Mouse (Mus musculus) ES-E14 (cell line): ENCODE data around the gene Cd300e. TPM values are rescaled to one million over a fixed set of nuclear protein-coding genes. Genes with fewer than 3 reads are reported as not detected.

Experiments
- DNase-seq: peaks from one replicate; pipeline ENCODE4 v3.0.0-alpha.2; 2013; ENCODE audit warnings: low read depth, low spot score
- H3K27ac ChIP-seq: 2 replicates; pipeline ENCODE4 v1.5.1; 2012; ENCODE audit warnings: low read depth, mild to moderate bottlenecking, low read length, moderate library complexity, mixed read lengths; ENCODE audit not compliant: poor library complexity, insufficient read depth, severe bottlenecking
- H3K36me3 ChIP-seq: 2 replicates; pipeline ENCODE4 v1.6.1; 2012; ENCODE audit warnings: mild to moderate bottlenecking, low read length, moderate library complexity, mixed read lengths; ENCODE audit not compliant: control insufficient read depth, poor library complexity, insufficient read depth, severe bottlenecking
- H3K4me1 ChIP-seq, 2 experiments: fragments of 150-350 bp in 1 of 2; sonication (generic) in 1 of 2; 2 replicates each; pipeline ENCODE4 v1.6.1; 2012; ENCODE audit warnings: low read length in 2 of 2, mild to moderate bottlenecking in 1 of 2, mixed read lengths in 1 of 2; ENCODE audit not compliant: control insufficient read depth in 2 of 2, insufficient read depth in 2 of 2, poor library complexity in 1 of 2
- H3K4me3 ChIP-seq, 2 experiments: fragments of 150-350 bp in 1 of 2; sonication (generic) in 1 of 2; 2 replicates each; pipeline ENCODE4 v1.5.1; 2012; ENCODE audit warnings: low read length in 2 of 2, low read depth in 1 of 2, mild to moderate bottlenecking in 1 of 2, mixed read lengths in 1 of 2; ENCODE audit not compliant: insufficient read depth in 1 of 2, poor library complexity in 1 of 2, severe bottlenecking in 1 of 2
- H3K9ac ChIP-seq: 2 replicates; pipeline ENCODE4 v1.6.1; 2012; ENCODE audit warnings: low read depth, mild to moderate bottlenecking, low read length, mixed read lengths; ENCODE audit not compliant: poor library complexity, insufficient read depth, severe bottlenecking
- H3K9me3 ChIP-seq: fragments of 150-350 bp; sonication (generic); 2 replicates; pipeline ENCODE4 v1.6.1; 2012; ENCODE audit warnings: low read depth, mild to moderate bottlenecking, low read length; ENCODE audit not compliant: control insufficient read depth, insufficient read depth
- CHD2 ChIP-seq: IDR thresholded peaks from 2 replicates; pipeline ENCODE4 v1.6.1; 2014; ENCODE audit warnings: mild to moderate bottlenecking, low read depth, low read length, inconsistent platforms
- HCFC1 ChIP-seq: IDR thresholded peaks from 2 replicates; pipeline ENCODE4 v1.6.1; 2012; ENCODE audit warnings: low read length, inconsistent platforms, borderline replicate concordance; ENCODE audit not compliant: insufficient read depth
- MAFK ChIP-seq: IDR thresholded peaks from 2 replicates; pipeline ENCODE4 v1.6.1; 2014; ENCODE audit warnings: mild to moderate bottlenecking, low read depth, low read length, inconsistent platforms; ENCODE audit not compliant: insufficient read depth
- ZC3H11A ChIP-seq: IDR thresholded peaks from 2 replicates; pipeline ENCODE4 v1.6.1; 2012; ENCODE audit warnings: low read depth, mild to moderate bottlenecking, inconsistent platforms, low read length, borderline replicate concordance
- ZNF384 ChIP-seq: IDR thresholded peaks from 2 replicates; pipeline ENCODE4 v1.6.1; 2012; ENCODE audit warnings: low read depth, low read length, inconsistent platforms
- in situ Hi-C, 2 experiments: fragments of 600-800 bp; cut with MboI; formaldehyde crosslinking; loops; one replicate each; pipeline ENCODE4 v1.15.1; 2025; ENCODE audit warnings: low sequenced_read_pairs in 2 of 2, inconsistent platforms in 1 of 2; ENCODE audit not compliant: unreplicated experiment in 2 of 2
- total RNA-seq: library from RNA; depleted of rRNA; stranded (reverse); fragments of 300-350 nt; gene quantifications from 2 replicates; pipeline ENCODE4 v1.2.3, GENCODE M21; 2012; rRNA removed

Gene Cd300e
- 0.09 and 0.11 TPM in 2 replicates for total RNA-seq

DNA sequence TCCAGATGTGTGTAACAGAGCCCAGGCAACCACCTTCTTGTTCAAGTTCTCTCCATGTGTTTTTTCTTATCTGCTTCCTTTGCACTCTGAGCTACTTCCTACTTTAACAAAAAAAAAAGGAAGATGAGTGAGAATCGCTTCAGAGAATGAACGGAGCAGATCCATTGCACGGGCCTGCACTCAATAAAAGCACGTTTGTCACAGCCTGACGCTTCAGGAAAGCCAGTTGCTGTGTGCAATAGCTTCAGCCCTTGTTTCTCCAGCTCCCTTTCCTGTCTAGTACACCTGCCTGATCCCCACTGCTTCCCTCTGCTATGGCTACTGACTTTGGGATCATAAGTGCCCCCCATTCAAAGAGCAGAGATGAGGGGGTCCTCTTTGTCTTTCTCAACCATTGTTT, at the start of gene Cd300e:
Gene Cd300e, minus strand, starts transcription at position 101 of the 400 bp plus-strand sequence.
- Histone ChIP-seq H3K27ac (no peak within 1 kb of the TSS), H3K9ac (no peak within 1 kb of the TSS), H3K4me1 (peaks cover 0 to 3% of the 10 kb centered on the region in 2 experiments; a peak in 1 of 4 replicates), H3K36me3 (no peaks in the 10 kb centered on the region), H3K9me3 (no peaks in the 10 kb centered on the region), H3K4me3 (no peak within 1 kb of the TSS)
- no peak for TF ChIP-seq ZC3H11A
- TF ChIP-seq ZNF384: no peak
- TF ChIP-seq HCFC1: no peak
- TF ChIP-seq MAFK: no peak
- no peak for TF ChIP-seq CHD2
- no peak for DNase-seq
- in situ Hi-C loops: no loop called here

DNA sequence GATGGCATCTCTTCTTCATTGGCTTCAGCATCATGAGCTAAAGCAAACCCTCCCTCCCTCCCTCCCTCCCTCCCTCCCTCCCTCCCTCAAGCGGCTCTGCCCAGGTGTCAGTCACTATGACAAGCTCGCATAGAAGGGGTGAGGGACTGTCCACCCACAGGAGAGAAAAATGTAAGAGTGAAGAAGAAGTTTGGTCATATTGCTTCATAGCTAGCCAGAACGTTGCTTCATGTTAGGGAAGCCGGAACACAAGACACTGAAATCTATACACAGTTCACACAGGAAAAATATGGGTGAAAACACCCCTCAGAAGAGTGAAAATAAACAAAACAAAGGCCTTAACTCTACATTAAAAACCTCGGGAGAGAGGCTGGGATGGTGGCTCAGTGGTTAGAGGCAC, 48.3 kb upstream of the Cd300e start:
- Histone ChIP-seq H3K4me3 (no peak overlapping the region), H3K9me3 (no peaks in the 10 kb centered on the region), H3K27ac (no peak overlapping the region), H3K36me3 (no peaks in the 10 kb centered on the region), H3K4me1 (no peaks in the 10 kb centered on the region), H3K9ac (no peak overlapping the region)
- DNase-seq: no peak
- in situ Hi-C loops: no loop called here
- no peak for TF ChIP-seq MAFK
- TF ChIP-seq CHD2: no peak
- no peak for TF ChIP-seq ZNF384
- no peak for TF ChIP-seq HCFC1
- no peak for TF ChIP-seq ZC3H11A

DNA sequence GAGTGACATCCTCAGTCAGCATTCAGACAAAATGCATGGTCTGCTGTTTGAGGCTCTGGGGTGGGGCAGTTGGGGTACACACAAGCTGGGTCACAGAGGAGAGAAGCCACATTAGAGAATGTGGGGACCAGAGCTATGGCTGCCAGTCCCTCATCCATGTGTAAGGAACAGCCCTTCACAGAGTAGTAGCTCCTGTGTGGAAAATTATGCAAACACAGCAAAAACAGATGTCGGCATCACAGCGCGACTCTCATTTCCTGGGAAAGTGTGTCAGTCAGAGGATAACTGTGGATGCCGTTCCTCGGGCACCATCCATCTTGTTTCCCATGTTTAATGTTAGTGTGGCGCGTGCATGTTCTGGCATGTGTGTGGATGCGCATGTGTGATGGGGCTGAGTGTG, 46.2 kb upstream of the Cd300e start:
- in situ Hi-C loops: no loop called here
- no peak for TF ChIP-seq CHD2
- no peak for TF ChIP-seq HCFC1
- peak; percentile 50; the same call in 1 of the 2 replicates for TF ChIP-seq MAFK
- TF ChIP-seq ZNF384: no peak
- no peak for TF ChIP-seq ZC3H11A
- Histone ChIP-seq H3K4me3 (no peak overlapping the region), H3K27ac (no peak overlapping the region), H3K4me1 (peaks cover 0 to 3% of the 10 kb centered on the region in 2 experiments; a peak in 3 of 4 replicates), H3K9ac (no peak overlapping the region), H3K9me3 (no peaks in the 10 kb centered on the region), H3K36me3 (no peaks in the 10 kb centered on the region)
- DNase-seq: no peak

DNA sequence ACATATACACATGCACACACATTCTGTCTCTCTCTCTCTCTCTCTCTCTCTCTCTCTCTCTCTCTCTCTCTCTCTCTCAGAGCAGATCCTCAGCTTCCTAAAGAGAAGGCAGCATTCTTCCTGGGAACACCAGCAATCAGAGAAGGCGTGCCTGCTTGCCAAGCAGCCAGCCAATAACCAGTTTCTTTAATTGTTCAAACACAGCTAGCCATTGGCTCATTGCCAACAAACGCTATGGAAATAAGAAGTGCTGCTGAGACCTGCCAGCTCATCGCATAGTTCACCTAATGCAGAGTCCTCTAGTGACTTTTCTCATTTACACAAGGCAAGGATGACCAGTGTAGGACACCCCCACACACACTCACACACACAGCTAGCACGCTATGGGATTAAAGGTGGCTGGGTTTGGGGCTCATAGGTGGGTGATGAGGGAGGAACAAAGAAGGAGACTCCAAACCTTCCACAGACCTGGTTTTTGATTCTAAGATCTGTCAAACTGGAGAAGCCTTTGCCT, 45.5 kb upstream of the Cd300e start:
- Histone ChIP-seq H3K9me3 (no peaks in the 10 kb centered on the region), H3K36me3 (no peaks in the 10 kb centered on the region), H3K4me3 (no peak overlapping the region), H3K27ac (no peak overlapping the region), H3K9ac (no peak overlapping the region), H3K4me1 (peaks cover 0 to 3% of the 10 kb centered on the region in 2 experiments; a peak in 3 of 4 replicates)
- TF ChIP-seq CHD2 (no peak), MAFK (no peak), ZNF384 (no peak), ZC3H11A (no peak), HCFC1 (no peak)
- in situ Hi-C loops: no loop called here
- no peak for DNase-seq

DNA sequence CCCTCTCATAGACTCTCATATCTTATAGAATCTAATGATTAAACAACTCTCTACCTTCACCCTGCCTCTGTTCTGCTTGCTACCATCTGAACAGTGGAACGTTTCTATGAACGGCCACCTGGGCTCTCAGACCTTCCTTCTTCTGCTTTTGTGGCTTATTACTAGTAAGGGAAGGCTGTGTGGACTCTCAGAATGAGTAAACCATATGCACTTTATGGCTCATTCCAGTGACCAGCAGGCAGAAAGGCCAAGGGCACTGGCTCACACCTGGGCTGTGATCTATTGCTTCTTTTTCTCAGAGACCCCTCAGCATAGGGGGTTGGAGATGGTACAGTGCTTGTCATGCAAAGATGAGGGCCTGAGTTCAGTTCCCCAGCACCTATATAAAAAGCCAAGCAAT, 44.7 kb upstream of the Cd300e start:
- Histone ChIP-seq H3K36me3 (no peaks in the 10 kb centered on the region), H3K4me3 (no peak overlapping the region), H3K4me1 (peaks cover under 1 to 3% of the 10 kb centered on the region in 2 experiments), H3K9ac (no peak overlapping the region), H3K9me3 (no peaks in the 10 kb centered on the region), H3K27ac (no peak overlapping the region)
- in situ Hi-C loops: no loop called here
- TF ChIP-seq ZNF384: no peak
- no peak for TF ChIP-seq ZC3H11A
- no peak for TF ChIP-seq CHD2
- no peak for TF ChIP-seq HCFC1
- no peak for TF ChIP-seq MAFK
- no peak for DNase-seq
